Mouse (Mus musculus): ENCODE data around the gene Tas1r2. TPM values are rescaled to one million over a fixed set of nuclear protein-coding genes. Genes with fewer than 3 reads are reported as not detected.

The Tas1r2 gene
- total RNA-seq (2014; rRNA removed) (0.05 TPM in 1 of 2 replicates, not detected in the other), polyA plus RNA-seq (2015; fragmentation: Nextera tagmentation; extraction: Ambion mirVana) (not detected in 2 replicates)

DNA sequence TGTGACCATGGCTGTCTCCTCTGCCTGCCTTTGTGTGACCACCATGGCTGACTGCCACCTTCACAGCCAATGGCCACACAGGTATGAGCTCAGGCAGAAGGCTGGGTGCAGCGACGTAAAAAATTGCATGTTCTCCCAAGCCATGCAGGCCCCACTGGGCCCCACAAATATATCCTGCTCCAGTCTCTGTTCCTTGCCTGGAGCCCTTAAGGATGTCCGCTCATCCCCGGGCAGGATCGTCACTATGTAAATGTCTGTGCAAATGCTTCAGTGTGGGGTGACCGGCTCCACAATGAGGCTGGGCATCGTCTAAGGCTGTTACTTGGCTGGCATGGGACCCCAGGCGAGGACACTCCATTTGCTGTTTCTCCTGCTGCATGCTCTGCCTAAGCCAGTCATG lies at the start of gene Tas1r2:
Gene Tas1r2, plus strand, starts transcription at position 301 of the 400 bp plus-strand sequence.
- WGBS: 85% methylated on average over 8 of the region's 8 CpGs
- DNase-seq (no peak), ATAC-seq (no peak)
- Histone ChIP-seq H3K27ac (ENCODE audit: low read depth, low read length) (no peak within 1 kb of the TSS), H3K4me1 (ENCODE audit: insufficient read depth) (no peaks in the 10 kb centered on the region), H3K36me3 (ENCODE audit: insufficient read depth) (peaks cover 17% of the 10 kb centered on the region), H3K4me2 (ENCODE audit: low read depth) (no peak within 1 kb of the TSS), H3K9me3 (ENCODE audit: low read length) (no peaks in the 10 kb centered on the region), H3K27me3 (ENCODE audit: insufficient read depth, low read length) (no peaks in the 10 kb centered on the region), H3K4me3 (ENCODE audit: low read depth, low read length) (no peak within 1 kb of the TSS), H3K9ac (no peak within 1 kb of the TSS)
- TF ChIP-seq CTCF (IDR thresholded peaks at IDR 0.05; ENCODE audit: low read depth): no peak

DNA sequence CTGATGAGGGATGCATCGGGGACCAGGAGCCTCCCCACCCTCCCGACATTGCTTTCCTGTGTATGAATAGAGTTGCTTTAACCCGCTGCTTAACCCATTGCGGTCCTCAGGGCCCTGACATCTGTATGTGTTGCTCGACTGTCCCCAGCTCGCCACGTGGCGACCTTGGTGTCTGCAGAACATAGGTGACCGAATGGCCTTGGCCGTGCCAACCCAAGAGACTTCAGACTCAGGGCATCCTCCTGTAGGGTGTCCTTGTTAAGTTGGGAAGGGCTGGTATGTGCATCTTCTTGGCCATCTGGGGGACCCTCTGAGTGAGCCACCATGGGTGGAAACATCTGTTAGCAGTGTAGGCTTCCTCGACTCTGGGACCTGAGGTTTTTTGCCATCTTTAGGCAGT lies 48.1 kb upstream of the Tas1r2 start:
- no peaks in the 10 kb centered on the region for H3K27me3 ChIP-seq (ENCODE audit: insufficient read depth, low read length)
- no peaks in the 10 kb centered on the region for H3K9me3 ChIP-seq (ENCODE audit: low read length)
- ATAC-seq: no peak
- H3K9ac ChIP-seq: no peak overlapping the region
- 86% methylated on average over 11 of the region's 11 CpGs for WGBS
- no peak overlapping the region for H3K27ac ChIP-seq (ENCODE audit: low read depth, low read length)
- H3K36me3 ChIP-seq (ENCODE audit: insufficient read depth): peaks cover 13% of the 10 kb centered on the region; the same call in 1 of the 2 replicates
- H3K4me2 ChIP-seq (ENCODE audit: low read depth): no peak overlapping the region
- no peak for DNase-seq
- TF ChIP-seq CTCF (IDR thresholded peaks at IDR 0.05; ENCODE audit: low read depth): no peak
- H3K4me1 ChIP-seq (ENCODE audit: insufficient read depth): no peaks in the 10 kb centered on the region
- H3K4me3 ChIP-seq (ENCODE audit: low read depth, low read length): no peak overlapping the region

DNA sequence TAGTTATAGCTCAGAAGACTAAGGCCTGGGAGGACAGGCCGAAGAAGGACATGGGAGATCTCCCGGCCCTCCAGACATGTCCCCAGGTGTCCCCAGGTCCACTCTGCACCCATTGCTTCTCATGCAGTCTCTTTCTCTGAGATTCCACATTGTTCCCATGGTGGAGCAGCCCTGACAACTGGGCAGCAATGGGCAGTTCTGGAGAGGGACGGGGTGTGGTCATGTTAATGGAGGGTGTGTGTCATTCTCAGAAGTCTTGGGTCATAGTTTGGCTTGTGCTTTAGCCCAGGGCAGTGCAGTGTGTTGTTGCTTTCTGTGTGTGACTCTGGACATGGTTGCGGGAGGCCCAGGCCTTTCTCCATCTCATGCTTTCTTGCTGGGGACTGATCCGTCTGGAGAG lies 46.6 kb upstream of the Tas1r2 start:
- no peak for TF ChIP-seq CTCF (IDR thresholded peaks at IDR 0.05; ENCODE audit: low read depth)
- ATAC-seq: no peak
- WGBS: 95% methylated on average over 5 of the region's 5 CpGs

DNA sequence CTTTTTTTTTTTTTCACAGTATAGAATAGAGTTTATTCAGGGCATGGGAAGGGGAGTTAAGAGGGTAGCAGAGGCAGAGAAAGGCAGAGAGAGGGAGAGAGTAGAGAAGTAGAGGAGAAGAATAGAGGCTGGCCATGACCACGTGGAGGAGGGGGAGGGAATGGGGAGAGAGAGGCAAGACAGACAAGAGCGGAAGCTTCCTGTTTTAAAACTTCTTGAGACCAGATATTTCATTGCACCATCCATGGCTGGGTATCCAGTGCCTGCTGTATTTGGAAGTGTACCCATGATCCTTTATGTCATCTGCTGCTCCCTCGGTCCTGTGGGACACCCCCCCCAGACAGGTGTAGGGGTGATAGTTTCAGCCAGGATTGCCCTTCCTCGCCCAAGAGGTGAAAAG lies 44.4 kb upstream of the Tas1r2 start:
- H3K36me3 ChIP-seq (ENCODE audit: insufficient read depth): peaks cover 22% of the 10 kb centered on the region
- no peak for DNase-seq
- no peak overlapping the region for H3K9ac ChIP-seq
- ATAC-seq: no peak
- no peak overlapping the region for H3K4me2 ChIP-seq (ENCODE audit: low read depth)
- WGBS: 71% methylated on average over 4 of the region's 4 CpGs
- no peaks in the 10 kb centered on the region for H3K9me3 ChIP-seq (ENCODE audit: low read length)
- no peak overlapping the region for H3K4me3 ChIP-seq (ENCODE audit: low read depth, low read length)
- no peak overlapping the region for H3K27ac ChIP-seq (ENCODE audit: low read depth, low read length)
- TF ChIP-seq CTCF (IDR thresholded peaks at IDR 0.05; ENCODE audit: low read depth): no peak
- H3K27me3 ChIP-seq (ENCODE audit: insufficient read depth, low read length): no peaks in the 10 kb centered on the region
- H3K4me1 ChIP-seq (ENCODE audit: insufficient read depth): no peaks in the 10 kb centered on the region

More for the DNA sequence above, 46.6 kb upstream of the Tas1r2 start:
- no peaks in the 10 kb centered on the region for H3K4me1 ChIP-seq (ENCODE audit: insufficient read depth)
- peaks cover 13% of the 10 kb centered on the region; the same call in 1 of the 2 replicates for H3K36me3 ChIP-seq (ENCODE audit: insufficient read depth)
- H3K9me3 ChIP-seq (ENCODE audit: low read length): no peaks in the 10 kb centered on the region
- no peaks in the 10 kb centered on the region for H3K27me3 ChIP-seq (ENCODE audit: insufficient read depth, low read length)
- no peak overlapping the region for H3K4me3 ChIP-seq (ENCODE audit: low read depth, low read length)
- no peak overlapping the region for H3K4me2 ChIP-seq (ENCODE audit: low read depth)
- H3K27ac ChIP-seq (ENCODE audit: low read depth, low read length): no peak overlapping the region
- no peak overlapping the region for H3K9ac ChIP-seq
- no peak for DNase-seq

DNA sequence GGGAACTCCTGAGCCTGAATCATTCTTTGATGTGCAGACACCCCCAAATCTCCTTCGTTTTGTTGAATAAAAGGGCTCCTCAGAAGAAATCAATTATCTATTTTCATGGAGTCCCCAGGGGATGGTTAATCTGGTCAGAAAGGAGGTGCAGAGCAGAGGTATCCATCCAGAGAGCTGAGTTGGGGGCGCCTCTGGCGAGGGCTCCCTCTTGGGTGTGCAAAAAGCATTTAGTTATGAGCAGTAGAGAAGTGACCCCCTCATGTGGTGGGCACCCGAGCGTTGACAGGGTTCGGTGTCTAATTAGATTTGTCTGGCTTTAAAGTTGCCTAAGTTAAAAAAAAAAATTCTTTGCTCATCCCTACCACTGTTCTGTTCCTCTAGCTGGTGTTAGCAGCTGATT lies 42.4 kb upstream of the Tas1r2 start:
- H3K4me1 ChIP-seq (ENCODE audit: insufficient read depth): no peaks in the 10 kb centered on the region
- H3K9me3 ChIP-seq (ENCODE audit: low read length): no peaks in the 10 kb centered on the region
- 34% methylated on average over 6 of the region's 6 CpGs for WGBS
- TF ChIP-seq CTCF (IDR thresholded peaks at IDR 0.05; ENCODE audit: low read depth): no peak
- no peak overlapping the region for H3K4me2 ChIP-seq (ENCODE audit: low read depth)
- ATAC-seq: 0 out of 2 replicates have a peak, but pooled peaks have one; percentile 14
- H3K4me3 ChIP-seq (ENCODE audit: low read depth, low read length): no peak overlapping the region
- no peaks in the 10 kb centered on the region for H3K27me3 ChIP-seq (ENCODE audit: insufficient read depth, low read length)
- no peak overlapping the region for H3K27ac ChIP-seq (ENCODE audit: low read depth, low read length)
- peaks cover 24% of the 10 kb centered on the region for H3K36me3 ChIP-seq (ENCODE audit: insufficient read depth)
- no peak overlapping the region for H3K9ac ChIP-seq
- no peak for DNase-seq

DNA sequence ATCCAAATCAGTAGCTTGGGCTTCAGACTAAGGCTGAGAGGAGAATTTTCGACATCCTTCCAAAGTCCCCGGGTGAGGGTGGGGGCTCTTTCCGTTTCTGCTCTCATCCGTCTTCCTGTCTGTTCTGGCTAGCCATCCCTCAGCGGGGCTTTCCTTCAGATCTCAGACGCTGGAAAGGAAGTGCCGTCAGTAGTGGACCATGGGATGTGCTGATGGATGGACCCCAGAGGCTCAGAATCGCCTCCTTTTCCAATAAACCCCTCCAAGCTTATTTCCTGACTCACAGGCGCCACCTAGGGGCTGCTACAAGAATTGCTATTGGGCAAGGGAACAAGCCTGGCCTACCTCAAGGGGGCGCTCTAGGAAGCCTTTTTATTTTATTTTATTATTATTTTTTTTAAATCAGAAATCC lies 41.8 kb upstream of the Tas1r2 start:
- 9% methylated on average over 10 of the region's 10 CpGs for WGBS
- H3K27ac ChIP-seq (ENCODE audit: low read depth, low read length): no peak overlapping the region; the same call in 1 of the 2 replicates
- TF ChIP-seq CTCF (IDR thresholded peaks at IDR 0.05; ENCODE audit: low read depth): peak; percentile 96
- no peaks in the 10 kb centered on the region for H3K4me1 ChIP-seq (ENCODE audit: insufficient read depth)
- peak; percentile 90 for DNase-seq
- H3K4me3 ChIP-seq (ENCODE audit: low read depth, low read length): peak overlapping the region; percentile 21; the same call in 1 of the 2 replicates
- H3K36me3 ChIP-seq (ENCODE audit: insufficient read depth): peaks cover 24% of the 10 kb centered on the region
- H3K9me3 ChIP-seq (ENCODE audit: low read length): no peaks in the 10 kb centered on the region
- ATAC-seq: peak; percentile 70
- H3K9ac ChIP-seq: 0 out of 2 replicates have a peak overlapping the region, but pooled peaks have one; percentile 18
- peak overlapping the region; percentile 37 for H3K4me2 ChIP-seq (ENCODE audit: low read depth)
- H3K27me3 ChIP-seq (ENCODE audit: insufficient read depth, low read length): no peaks in the 10 kb centered on the region

DNA sequence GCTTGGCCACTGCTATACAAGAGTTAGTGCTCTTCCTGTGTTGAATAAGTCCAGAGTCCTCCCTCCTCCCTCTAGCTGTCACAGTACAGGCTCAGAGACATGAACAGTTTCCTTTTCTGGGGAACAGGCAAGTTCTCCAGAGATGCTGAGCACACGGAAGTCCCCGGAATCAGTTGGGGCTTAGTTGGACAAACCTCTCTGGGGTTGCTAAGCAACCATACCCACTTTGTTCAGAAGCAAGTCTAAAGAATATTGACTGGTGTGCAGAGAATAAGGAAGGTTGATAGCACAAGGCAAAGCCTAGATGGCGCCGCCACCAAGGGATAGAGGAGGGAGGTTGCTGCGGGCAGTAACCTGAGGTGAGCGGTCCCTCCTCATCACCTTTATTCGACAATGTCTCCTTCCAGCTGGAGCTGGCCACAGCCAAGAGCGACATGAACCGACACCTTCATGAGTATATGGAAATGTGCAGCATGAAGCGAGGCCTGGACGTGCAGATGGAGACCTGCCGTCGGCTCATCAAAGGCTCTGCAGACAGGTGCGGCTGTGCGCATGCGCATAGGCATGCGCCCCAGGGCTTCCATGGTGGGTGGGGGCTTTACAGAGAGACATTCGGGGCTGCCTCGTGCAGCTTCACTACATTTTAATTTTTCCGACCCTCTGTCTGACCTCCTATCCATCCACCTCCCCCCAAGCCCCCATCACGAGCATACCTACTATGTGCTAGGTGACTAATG lies 38.6 kb upstream of the Tas1r2 start:
- ATAC-seq (0 out of 2 replicates have a peak, but pooled peaks have one; percentile 17), DNase-seq (no peak)
- Histone ChIP-seq H3K36me3 (ENCODE audit: insufficient read depth) (peaks cover 19% of the 10 kb centered on the region), H3K27ac (ENCODE audit: low read depth, low read length) (no peak overlapping the region), H3K4me1 (ENCODE audit: insufficient read depth) (no peaks in the 10 kb centered on the region), H3K4me3 (ENCODE audit: low read depth, low read length) (no peak overlapping the region), H3K27me3 (ENCODE audit: insufficient read depth, low read length) (no peaks in the 10 kb centered on the region), H3K9ac (no peak overlapping the region), H3K4me2 (ENCODE audit: low read depth) (no peak overlapping the region), H3K9me3 (ENCODE audit: low read length) (no peaks in the 10 kb centered on the region)
- WGBS: 87% methylated on average over 21 of the region's 21 CpGs
- no peak for TF ChIP-seq CTCF (IDR thresholded peaks at IDR 0.05; ENCODE audit: low read depth)

Data from forebrain, postnatal 0 days (tissue).